Mouse (Mus musculus) midbrain, postnatal 0 days (tissue): ENCODE results near the gene Stk32c. TPM values are rescaled to one million over a fixed set of nuclear protein-coding genes. Genes with fewer than 3 reads are reported as not detected.

Experiments used
- ATAC-seq: fragments of 200-750 bp; cut with Nextera tagmentation; 2 replicates; pipeline ENCODE4 v1.8.0; 2017; ENCODE audit warnings: moderate number of reproducible peaks, mild to moderate bottlenecking, moderate TSS enrichment, moderate library complexity; ENCODE audit not compliant: low FRiP score
- DNase-seq: peaks from one replicate; pipeline ENCODE4 v3.0.0-alpha.2; 2015; ENCODE audit warnings: low spot score
- H3K27ac ChIP-seq: fragments of 300-500 bp; sonication (generic); 2 replicates; pipeline ENCODE4 v1.5.1; 2014; ENCODE audit warnings: low read depth, mild to moderate bottlenecking, low read length, mixed read lengths
- H3K27me3 ChIP-seq: fragments of 300-500 bp; sonication (generic); 2 replicates; pipeline ENCODE4 v1.6.1; 2014; ENCODE audit warnings: low read length, control low read depth, mixed read lengths; ENCODE audit not compliant: insufficient read depth
- H3K36me3 ChIP-seq: fragments of 300-500 bp; sonication (generic); 2 replicates; pipeline ENCODE4 v1.6.1; 2014; ENCODE audit warnings: low read length, control low read depth, mixed read lengths; ENCODE audit not compliant: insufficient read depth
- H3K4me1 ChIP-seq: fragments of 300-500 bp; sonication (generic); 2 replicates; pipeline ENCODE4 v1.6.1; 2014; ENCODE audit warnings: mild to moderate bottlenecking, control low read depth, antibody characterized with exemption, low read length, mixed read lengths; ENCODE audit not compliant: insufficient read depth
- H3K4me2 ChIP-seq: fragments of 300-500 bp; sonication (generic); 2 replicates; pipeline ENCODE4 v1.6.1; 2014; ENCODE audit warnings: low read depth, mild to moderate bottlenecking, low read length, mixed read lengths; ENCODE audit not compliant: poor library complexity, severe bottlenecking
- H3K4me3 ChIP-seq: fragments of 300-500 bp; sonication (generic); 2 replicates; pipeline ENCODE4 v1.5.1; 2014; ENCODE audit warnings: low read depth, mild to moderate bottlenecking, low read length, moderate library complexity
- H3K9ac ChIP-seq: fragments of 300-500 bp; sonication (generic); replicated peaks from 2 replicates; pipeline ENCODE4 v1.6.1; 2014; ENCODE audit warnings: mild to moderate bottlenecking, low read length, moderate library complexity, mixed read lengths; ENCODE audit not compliant: poor library complexity, severe bottlenecking
- H3K9me3 ChIP-seq: fragments of 300-500 bp; sonication (generic); 2 replicates; pipeline ENCODE4 v1.6.1; 2016; ENCODE audit warnings: low read length, control low read depth
- CTCF ChIP-seq: IDR thresholded peaks from 2 replicates; pipeline ENCODE4 v1.5.1; 2016; ENCODE audit warnings: antibody characterized with exemption, mild to moderate bottlenecking
- WGBS: fragments of 180-500 bp; shearing (Covaris S2); extraction: QIAGEN DNeasy Blood & Tissue Kit; methylation state at CpG from one replicate; pipeline ENCODE4 v1.1.7; 2014; 5-methylcytosine and 5-hydroxymethylcytosine counted together
- polyA plus RNA-seq: library from polyadenylated mRNA; unstranded; fragments of >200 nt; fragmentation: Nextera tagmentation; extraction: Ambion mirVana; gene quantifications from 2 replicates; pipeline ENCODE4 v1.2.1, GENCODE M21; 2015
- total RNA-seq: library from RNA; depleted of rRNA; stranded (reverse); fragments of >200 nt; gene quantifications from 2 replicates; pipeline ENCODE4 v1.2.3, GENCODE M21; 2014

Stk32c gene
- total and polyA plus RNA-seq, 2 experiments from 2014 or later: 2.4 to 35.6 TPM

DNA sequence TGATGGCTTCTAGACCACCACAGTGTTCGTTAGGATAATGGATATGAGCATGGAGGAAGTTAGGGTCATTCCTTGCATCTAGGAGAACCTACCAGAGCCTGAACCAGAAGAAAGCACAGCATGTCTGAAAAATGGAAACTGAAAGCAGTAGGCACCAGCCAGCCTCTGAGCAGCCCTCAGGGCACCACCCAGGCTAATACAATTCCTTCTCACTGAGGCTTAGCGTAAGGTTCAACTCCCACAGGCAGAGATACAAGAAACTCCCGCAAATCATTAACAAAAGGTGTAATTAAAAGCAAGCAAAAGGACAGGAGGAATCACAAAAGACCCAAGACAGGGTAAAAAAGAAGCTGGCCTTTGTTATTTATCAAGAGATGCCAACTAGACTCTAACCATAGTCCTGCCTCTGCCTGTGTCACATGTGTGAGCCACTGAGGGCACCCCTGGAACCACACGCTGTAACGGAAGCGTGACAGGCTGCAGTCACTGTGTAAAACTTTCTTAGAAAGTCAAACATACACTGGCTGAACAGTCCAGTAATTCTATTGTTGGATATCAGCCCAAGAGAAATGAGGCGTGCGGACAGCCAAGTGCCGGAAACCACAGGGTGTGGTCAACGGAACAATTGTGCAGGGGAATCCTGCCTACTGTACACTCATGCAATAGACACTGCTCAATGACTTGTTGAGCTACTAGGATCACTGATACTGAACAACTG, 56.6 kb downstream of the Stk32c start:
- WGBS: 62% methylated on average over 10 of the region's 10 CpGs
- H3K4me1 ChIP-seq: peaks cover 5% of the 10 kb centered on the region; the same call in 1 of the 2 replicates
- TF ChIP-seq CTCF: no peak

DNA sequence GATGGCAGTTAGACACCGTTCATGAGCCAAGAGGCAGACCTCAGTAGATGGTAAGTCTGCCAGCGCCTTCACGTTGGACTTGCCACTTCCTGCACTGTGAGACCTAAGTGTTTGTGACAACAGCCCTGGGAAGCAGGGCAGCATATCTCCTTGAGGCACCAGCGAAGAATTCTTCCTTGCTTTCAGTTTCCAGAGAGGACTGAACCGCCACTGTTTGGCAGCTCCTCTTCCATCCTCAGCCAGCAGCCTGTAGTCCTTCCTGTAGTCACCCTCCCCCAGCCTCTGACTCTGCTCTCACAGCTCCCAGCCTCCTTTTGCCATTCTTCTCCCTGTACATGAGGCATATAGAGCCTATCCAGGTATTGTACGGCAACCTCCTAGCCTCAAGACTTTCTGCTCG, 60.2 kb downstream of the Stk32c start:
- H3K4me2 ChIP-seq: no peak overlapping the region
- H3K9ac ChIP-seq: no peak overlapping the region
- H3K4me1 ChIP-seq: peaks cover 9% of the 10 kb centered on the region; the same call in 1 of the 2 replicates
- 75% methylated on average over 7 of the region's 7 CpGs for WGBS
- H3K27ac ChIP-seq: no peak overlapping the region
- no peaks in the 10 kb centered on the region for H3K9me3 ChIP-seq
- H3K36me3 ChIP-seq: no peaks in the 10 kb centered on the region
- DNase-seq: no peak
- no peak for ATAC-seq
- no peaks in the 10 kb centered on the region for H3K27me3 ChIP-seq
- no peak overlapping the region for H3K4me3 ChIP-seq
- TF ChIP-seq CTCF: no peak

More for the DNA sequence above, 56.6 kb downstream of the Stk32c start:
- Histone ChIP-seq H3K27me3 (no peaks in the 10 kb centered on the region), H3K9ac (no peak overlapping the region), H3K36me3 (no peaks in the 10 kb centered on the region), H3K4me2 (no peak overlapping the region), H3K9me3 (no peaks in the 10 kb centered on the region), H3K4me3 (no peak overlapping the region), H3K27ac (no peak overlapping the region)
- DNase-seq (peak; percentile 6), ATAC-seq (no peak)

DNA sequence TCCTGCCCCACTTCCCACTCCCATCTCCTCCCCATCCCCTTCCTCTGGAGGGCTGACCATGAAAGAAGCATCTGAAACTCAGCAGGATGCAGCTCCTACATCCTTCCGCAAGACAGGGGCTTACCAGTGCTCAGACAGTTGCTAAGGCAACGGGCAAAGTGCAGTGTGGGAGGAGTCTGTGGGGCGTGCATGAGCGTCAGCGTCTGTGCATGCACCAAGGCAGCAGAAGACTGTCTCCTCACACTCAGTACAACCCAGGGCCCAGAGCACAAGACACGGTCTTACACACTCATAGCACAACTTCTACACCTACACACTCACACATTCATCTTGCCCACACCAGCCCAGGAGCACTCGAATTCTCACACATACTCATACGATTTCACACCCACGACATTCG, 62.0 kb downstream of the Stk32c start:
- Histone ChIP-seq H3K9me3 (no peaks in the 10 kb centered on the region), H3K27ac (peak overlapping the region; percentile 59; the same call in 1 of the 2 replicates), H3K9ac (no peak overlapping the region), H3K36me3 (no peaks in the 10 kb centered on the region), H3K4me3 (no peak overlapping the region), H3K27me3 (no peaks in the 10 kb centered on the region), H3K4me2 (peak overlapping the region; percentile 21), H3K4me1 (peaks cover 19% of the 10 kb centered on the region; the same call in 1 of the 2 replicates)
- peak; percentile 85 for DNase-seq
- 27% methylated on average over 10 of the region's 10 CpGs for WGBS
- peak; percentile 91 for ATAC-seq
- TF ChIP-seq CTCF: no peak

DNA sequence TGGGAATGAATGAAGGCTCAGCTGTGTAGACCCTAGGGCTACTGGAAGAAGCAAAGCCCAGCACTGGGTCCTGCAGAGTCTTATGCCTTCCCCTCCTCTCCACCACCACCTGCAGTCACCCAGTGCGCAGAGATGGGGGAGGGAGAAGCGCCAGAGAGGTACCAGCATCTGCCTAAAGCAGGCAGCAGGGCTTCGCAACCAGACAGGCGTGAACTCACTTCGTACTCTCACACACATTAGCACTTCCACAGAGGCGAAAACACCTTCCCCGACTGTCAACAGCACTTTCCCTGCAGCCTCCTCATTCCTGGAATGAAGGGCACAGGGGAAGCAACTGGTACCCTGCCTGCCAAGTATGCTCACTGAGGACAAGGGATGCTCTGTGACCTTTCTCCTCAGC, 63.7 kb downstream of the Stk32c start:
- DNase-seq: no peak
- no peak overlapping the region for H3K9ac ChIP-seq
- H3K4me3 ChIP-seq: no peak overlapping the region
- TF ChIP-seq CTCF: no peak
- no peak overlapping the region for H3K4me2 ChIP-seq
- no peak overlapping the region for H3K27ac ChIP-seq
- H3K36me3 ChIP-seq: no peaks in the 10 kb centered on the region
- no peaks in the 10 kb centered on the region for H3K9me3 ChIP-seq
- 41% methylated on average over 6 of the region's 7 CpGs for WGBS
- no peak for ATAC-seq
- H3K4me1 ChIP-seq: peaks cover 19% of the 10 kb centered on the region; the same call in 1 of the 2 replicates
- H3K27me3 ChIP-seq: no peaks in the 10 kb centered on the region

DNA sequence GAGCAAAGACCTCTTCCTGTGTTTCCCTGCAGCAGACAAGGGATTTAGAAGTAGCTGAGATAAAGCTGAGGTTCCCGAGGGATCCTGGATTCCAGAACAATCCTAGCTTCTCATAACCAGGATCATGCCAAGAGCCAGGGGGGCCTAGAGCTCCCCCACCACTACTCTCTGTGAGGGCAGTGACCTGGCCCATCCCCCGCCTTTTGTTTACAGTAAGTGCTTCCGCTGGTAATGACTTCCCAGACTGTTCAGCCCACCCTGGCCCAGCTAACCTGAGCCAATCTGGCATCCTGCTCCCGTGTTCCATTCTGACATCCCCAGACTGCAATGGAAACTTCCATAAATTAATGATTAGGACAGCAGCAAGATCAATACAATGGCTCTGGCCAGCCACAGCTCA, 65.7 kb downstream of the Stk32c start:
- Histone ChIP-seq H3K9ac (no peak overlapping the region), H3K4me1 (peaks cover 19% of the 10 kb centered on the region; the same call in 1 of the 2 replicates), H3K27me3 (no peaks in the 10 kb centered on the region), H3K4me3 (no peak overlapping the region), H3K36me3 (no peaks in the 10 kb centered on the region), H3K9me3 (no peaks in the 10 kb centered on the region), H3K27ac (no peak overlapping the region), H3K4me2 (no peak overlapping the region)
- TF ChIP-seq CTCF: no peak
- no peak for ATAC-seq
- 52% methylated on average over 4 of the region's 4 CpGs for WGBS
- DNase-seq: no peak

DNA sequence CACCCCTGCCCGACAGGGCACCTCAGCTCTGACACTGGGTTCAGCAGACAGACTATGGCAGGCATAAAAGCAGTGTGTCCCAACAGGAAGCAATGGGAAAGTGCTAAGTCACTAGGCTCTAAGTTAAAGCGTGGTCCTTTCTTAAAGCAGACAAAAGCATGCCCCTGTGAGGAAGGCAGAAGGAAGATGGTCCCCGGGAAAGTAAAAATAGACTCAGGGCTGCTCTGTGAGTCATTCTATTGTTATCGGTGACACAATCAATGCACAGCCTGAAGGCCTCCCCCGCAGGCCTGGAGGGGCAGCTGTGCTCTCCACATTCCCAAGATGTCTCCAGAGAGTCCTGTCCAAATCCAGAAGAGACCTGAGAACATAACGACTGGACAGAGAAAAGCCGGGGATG, 67.2 kb downstream of the Stk32c start:
- WGBS: 31% methylated on average over 7 of the region's 7 CpGs
- no peaks in the 10 kb centered on the region for H3K9me3 ChIP-seq
- H3K27ac ChIP-seq: no peak overlapping the region
- ATAC-seq: no peak
- no peak for DNase-seq
- TF ChIP-seq CTCF: no peak
- 0 out of 2 replicates have a peak, but pooled peaks cover 12% of the 10 kb centered on the region for H3K4me1 ChIP-seq
- no peak overlapping the region for H3K4me3 ChIP-seq
- H3K4me2 ChIP-seq: no peak overlapping the region
- H3K36me3 ChIP-seq: no peaks in the 10 kb centered on the region
- no peaks in the 10 kb centered on the region for H3K27me3 ChIP-seq
- no peak overlapping the region for H3K9ac ChIP-seq
